Mouse (Mus musculus): ENCODE results near the gene Samd4b.

Gene Samd4b

DNA sequence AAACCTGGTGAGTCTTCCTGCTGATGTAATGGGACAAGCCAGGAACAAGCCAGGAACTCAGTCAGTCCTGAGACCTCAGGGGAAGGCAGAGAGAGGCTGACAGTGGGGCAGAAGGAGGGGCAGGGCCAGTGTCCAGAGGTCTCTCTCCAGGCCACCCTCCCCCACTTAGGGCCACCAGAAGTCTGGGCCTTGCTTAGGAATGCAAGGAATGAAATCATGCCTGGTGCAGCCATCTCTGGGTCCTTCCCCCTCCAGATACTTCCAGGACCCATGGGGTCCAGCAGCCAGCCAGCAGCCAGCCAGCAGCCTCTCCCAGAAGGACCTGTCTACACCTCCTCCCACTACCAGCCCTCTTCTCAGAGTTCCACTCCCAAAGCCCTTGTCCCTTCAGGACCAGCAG lies 10.3 kb downstream of the Samd4b start:
- no peak for DNase-seq (ENCODE audit: low spot score)

DNA sequence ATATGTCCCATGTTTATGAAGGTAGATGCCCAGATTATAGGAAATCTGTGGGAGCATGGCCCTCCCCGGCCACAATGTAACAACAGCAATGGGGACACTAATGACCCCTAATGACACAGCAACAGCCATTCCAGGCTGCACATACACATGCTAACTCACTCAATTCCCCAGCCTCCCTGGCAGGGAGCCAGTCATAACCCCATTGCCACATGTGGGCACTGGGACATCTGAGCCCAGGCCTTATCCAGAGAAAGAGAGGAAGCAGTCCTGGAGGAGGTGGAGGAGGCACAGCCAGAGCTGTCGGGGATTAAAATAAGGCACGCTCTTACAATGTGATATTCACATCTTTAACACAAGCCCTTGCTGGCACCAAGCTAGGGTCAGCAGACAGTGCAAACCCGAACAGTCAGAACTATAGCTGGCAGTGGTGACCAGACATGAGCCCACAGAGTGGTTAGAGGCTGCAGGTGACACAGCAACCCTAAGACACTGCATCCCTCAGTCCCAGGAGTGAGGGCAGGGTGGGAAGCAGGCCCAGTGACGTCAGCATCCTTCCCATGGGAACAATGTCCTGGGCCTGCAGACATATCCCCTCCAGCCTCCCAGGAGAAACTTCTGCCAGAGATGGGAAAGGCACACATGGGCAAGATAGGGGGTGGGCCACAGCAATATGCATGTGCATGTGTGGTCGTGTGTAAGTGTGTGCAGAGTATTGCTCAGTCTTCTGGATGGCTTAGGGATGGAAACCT lies 11.1 kb downstream of the Samd4b start:
- DNase-seq (ENCODE audit: low spot score), result peak; percentile 62

DNA sequence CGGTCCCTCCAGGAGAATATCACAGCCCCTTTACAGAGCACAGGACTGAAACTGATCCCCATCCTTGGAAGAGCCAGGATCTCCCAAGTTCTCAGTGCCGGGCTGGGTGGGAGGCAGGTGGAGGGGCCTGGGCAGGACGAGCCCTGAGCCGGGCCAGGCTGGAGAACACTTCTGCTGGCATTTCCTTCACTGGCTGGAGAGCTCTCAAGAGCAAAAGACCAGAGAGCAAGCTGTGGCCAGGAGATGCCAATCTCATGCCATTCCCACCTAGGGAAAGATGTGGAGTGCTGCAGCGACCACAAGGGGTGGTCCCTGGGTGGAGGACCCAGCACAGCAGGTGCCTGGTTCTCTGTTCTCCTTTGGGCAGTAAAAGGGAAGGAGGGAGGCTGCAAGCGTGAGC lies 12.9 kb downstream of the Samd4b start:
- DNase-seq (ENCODE audit: low spot score), result no peak

DNA sequence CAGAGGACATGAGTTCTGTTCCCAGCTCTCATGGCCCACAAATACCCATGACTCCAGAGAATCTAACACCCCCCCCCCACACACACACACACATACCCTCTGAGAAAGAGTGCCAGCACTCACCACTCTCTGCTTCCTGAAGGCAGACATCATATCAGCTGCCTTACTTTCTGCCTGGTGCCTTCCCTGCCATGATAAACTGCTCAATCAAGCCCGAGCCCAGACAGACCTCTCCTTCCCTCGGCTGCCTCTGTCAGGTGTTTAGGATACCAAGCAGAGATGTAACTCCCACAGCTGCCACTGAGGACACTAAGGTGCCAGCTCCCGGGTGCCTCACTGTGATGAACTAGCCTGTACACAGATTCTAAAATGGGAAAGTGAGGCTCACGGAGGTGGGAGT lies 13.5 kb downstream of the Samd4b start:
- DNase-seq (ENCODE audit: low spot score), result no peak

DNA sequence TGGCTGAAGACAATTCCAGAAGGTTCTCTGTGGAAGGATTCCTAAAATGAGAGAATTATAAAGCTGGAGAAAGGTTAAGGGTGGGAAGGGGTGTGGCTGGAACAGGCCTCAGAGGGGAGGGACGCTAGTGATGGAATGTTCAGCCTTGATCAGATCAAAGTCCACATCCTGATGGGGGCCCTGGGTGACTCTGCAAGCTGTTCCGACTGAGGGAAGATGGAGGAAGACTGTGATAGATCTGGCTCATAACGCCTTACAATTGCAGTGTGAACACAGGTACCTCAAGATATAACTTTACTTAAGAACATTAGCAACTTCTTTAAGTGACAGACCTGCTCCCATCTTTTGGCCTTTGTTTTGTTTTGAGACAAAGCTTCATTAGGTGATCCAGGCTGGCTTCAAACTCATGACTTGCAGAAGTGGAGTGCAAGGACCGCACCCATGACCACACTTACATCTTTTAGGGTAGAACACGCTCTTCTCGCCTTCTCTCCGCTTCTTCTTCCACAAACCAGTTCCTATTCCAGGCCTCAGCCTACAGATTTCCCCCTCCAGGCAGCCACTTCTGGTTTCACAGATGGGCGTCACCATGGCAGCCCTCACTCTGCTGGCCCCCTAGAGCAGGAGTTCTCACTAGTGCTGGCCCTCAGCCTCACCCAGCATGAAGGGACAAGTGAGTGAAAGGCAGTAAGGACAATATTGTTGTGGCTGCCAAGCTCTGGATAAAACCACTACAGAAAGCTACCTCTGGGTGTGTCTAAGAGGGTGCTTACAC lies 14.2 kb downstream of the Samd4b start:
- no peak for DNase-seq (ENCODE audit: low spot score)

DNA sequence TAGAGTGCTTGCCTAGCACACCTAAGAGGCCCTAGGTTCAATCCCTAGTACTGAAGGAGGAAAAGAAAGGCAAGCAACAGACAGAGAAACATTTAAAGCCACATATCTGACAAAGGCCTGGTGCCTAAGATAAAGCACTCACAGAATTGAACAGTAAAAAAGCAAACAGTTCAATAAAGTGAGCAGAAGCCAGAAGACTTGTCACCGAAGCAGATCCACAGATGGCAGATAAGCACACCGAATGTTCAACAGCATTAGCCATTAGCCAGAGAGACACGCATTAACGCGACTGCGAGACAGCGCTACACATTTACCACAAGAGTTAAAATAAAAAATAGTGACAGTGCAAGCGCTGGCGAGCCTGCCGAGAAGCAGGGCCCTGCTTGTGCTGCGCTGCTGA lies 15.1 kb downstream of the Samd4b start:
- DNase-seq (ENCODE audit: low spot score), result no peak

DNA sequence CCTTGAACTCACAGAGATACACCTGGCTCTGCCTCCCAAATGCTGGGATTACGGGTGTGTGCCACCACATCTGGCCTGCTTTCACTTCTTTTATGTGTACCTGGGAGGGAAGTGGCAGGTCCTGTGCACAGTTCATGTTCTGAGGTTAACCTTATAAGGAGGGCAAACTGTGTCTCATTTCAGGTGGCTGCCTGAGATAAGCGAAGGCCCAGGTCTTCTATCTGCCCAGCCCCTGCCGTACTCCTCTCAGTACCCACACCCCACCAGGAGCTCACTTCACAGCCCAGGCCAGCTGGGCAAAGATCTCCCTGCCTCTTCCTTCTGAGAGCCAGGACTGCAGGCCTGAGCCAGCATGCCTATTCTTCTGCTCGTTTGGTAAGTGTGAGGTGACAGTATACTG lies 16.2 kb downstream of the Samd4b start:
- no peak for DNase-seq (ENCODE audit: low spot score)

DNA sequence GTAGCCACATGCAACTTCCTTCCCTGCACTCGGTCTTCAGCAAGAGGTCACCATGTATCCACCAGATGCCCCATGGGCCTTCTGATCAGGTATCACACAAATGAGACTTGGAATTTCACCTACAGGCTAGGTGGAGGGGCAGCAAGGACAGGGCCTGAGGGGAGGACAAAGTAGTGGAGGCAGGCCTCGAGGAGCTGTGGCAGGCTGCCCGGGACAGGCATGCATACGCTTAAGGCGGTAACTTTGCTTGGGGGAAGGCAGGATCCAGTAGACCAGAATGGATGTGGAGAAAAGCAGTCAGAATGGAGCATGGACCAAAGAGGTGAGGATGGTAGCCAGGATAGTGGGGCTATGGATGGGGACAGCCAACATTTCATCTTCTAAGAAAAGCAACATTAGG lies 18.1 kb downstream of the Samd4b start:
- DNase-seq (ENCODE audit: low spot score), result no peak

DNA sequence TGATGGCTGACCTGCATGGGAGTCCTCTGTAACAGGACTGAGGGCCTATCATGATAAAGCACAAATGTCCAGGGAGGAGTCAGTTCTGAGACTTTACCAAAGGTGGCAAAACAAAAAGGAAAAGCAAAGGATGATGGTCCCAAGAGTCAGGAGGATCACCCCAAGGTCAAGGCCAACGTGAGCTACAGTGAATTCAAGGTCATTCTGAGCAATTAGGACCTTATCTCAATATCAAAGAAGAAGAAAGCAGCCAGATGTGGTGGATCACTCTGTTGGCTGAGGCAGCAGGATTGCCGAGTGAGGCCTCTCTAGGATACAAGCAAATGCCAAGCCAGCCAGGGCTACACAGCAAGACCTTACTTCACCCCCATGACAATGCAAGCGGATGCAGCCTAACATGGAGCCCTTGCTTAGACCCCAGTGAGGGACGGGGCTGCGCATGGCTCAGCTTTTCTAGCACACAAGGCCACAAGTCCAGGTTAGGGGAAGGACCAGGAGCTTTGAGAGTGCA lies 19.3 kb downstream of the Samd4b start:
- no peak for DNase-seq (ENCODE audit: low spot score)

DNA sequence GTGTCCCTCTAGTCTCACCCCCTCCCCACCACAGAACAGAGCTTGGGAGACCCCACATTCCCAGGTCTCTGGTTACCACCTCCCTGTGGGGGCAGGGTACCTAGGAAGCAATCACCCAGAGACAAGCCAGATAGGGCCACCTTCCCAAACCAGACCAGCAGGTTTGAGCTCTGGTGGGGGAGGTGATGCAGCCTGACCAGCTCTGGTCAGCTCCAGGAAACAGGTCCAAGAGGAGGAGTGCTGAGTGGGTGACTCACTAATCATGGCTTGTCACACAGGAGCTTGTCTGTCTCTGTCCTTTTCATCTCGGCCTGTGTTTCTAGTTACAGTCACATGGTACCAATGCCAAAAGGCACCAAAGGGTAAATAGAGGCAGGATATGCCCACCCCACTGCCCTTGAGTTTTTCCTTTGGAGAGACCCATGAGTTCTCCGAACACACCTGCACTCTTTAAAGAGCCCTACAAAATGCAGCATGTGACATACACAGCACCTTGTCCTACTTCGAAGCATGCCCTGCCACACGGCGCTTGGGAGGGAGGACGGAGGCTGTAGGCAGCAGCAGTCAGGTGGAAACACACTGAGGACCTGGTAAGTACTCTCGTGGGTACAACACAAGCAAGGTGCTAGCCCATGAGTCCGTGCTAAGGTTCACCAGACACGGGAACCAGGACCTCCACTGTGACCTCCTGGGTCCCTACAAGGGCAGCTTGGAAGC lies 20.0 kb downstream of the Samd4b start:
- peak; percentile 89 for DNase-seq (ENCODE audit: low spot score)

DNA sequence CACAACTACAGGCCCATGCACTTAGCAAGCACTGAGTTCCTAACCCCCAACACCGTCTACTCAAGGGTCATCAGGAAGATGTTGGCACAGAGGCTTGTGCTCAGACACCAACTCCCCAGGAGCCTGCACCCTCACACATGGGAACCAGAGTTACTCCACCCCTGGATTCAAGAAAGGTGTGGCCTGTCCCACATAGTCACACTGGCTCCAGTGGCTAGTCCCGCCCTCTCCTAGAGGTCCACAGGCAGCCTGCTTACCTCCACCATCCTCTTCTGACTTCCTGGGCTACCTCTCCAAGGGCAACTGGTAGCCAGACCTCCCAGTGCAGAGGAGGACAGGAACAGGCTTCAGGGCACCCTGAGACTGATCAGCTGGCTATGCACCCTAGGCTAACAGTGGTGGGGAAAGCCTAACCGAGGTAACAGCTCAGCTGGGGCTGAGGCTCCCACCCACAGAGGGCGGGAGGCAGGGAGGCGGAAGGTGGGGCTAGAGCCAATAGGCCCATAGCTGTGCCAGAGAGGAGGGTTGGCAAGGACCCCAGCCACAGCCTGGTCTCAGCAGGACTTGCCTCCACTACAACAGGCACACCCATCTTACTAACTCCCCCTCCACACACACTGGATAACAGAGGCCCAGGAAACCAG lies 21.6 kb downstream of the Samd4b start:
- peak; percentile 88 for DNase-seq (ENCODE audit: low spot score)

DNA sequence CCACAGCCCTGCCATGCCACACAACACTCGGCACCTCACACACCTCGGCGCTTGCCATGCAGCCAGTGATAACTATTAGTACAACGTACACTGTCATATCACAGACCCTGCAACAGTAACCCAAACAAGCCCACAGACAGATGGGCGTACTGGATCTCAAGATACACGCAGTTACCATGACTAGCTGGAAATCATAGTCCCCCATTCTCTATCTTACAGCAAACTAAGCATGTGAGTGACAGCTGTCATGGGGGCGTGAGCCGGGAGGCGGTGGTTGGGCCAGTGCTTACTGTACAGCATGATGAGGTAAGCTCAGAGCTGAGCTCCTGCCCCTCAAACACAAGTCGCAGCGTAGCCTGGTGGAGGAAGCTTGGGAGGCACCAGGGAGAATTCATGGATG lies 22.3 kb downstream of the Samd4b start:
- DNase-seq (ENCODE audit: low spot score), result no peak

DNA sequence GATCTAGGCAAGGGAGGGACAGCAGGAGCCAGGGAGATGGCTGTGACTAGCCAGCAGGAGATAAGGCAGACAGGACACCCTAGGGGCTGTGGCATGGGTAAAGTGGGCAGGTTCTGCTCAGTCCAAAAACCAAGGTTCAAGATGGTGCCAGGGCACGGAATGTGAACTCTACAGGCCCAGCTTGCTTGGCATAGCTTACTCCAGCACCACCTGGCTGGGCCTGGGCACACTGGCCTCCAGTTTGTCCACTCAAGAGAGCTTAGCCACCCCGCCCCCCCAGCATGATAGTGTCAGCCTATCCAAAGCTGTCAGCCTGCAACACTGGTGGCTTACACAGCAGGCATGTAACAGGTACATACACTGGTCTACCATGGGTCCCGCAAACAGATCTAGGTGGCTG lies 24.7 kb downstream of the Samd4b start:
- no peak for DNase-seq (ENCODE audit: low spot score)

DNA sequence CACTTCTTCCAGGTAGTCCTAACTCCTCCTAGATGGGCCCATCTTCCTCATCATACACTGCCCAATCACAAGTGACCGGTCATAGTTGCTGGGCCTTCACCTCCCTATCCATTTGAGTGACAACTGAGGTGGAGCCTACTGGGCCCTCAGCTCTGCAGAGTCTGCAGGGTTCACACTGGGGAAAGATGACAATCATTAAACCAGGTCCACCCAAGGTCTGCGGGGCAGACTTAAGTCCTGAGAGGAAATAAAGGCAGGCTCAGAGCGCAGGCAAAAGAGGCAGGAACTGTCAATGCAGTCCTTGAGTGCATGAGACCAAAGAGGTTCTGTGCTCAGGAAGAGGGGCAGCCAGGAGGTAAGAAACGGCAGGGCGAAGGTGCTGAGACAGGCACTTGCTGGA lies 25.3 kb downstream of the Samd4b start:
- no peak for DNase-seq (ENCODE audit: low spot score)

DNA sequence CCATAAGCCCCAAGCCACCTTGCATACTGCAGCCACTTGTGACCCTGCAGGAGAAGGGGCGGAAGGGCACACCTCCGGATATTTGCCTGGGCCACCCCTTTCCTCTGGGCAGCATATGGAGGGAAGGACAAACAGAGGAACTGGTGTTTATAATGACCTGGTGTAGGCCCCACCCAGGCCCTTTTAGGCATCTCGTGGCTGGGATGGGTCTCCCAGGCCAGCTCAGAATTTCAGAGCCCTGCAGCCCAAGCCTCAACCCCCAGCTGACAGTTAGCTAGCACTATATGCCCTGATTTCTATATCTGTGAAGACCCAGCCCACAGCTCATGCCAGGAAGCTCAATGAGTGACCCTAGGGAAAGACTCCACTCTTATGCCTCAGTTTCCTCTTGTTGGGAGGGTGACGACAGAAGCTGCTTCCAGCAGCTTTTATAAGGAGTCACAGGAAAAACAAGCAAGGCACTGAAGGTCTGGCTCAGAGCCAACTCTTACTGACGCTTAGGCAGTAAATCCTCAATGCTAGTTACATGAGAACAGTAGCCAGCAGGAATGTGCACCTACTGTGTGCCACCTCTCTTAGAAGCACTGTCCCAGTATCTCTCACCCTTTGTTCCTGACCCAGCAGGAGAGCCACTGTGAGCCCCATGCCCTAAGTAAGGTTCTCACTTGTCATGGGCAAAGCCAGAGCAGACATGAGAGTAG lies 26.8 kb downstream of the Samd4b start:
- DNase-seq (ENCODE audit: low spot score), result peak; percentile 68

DNA sequence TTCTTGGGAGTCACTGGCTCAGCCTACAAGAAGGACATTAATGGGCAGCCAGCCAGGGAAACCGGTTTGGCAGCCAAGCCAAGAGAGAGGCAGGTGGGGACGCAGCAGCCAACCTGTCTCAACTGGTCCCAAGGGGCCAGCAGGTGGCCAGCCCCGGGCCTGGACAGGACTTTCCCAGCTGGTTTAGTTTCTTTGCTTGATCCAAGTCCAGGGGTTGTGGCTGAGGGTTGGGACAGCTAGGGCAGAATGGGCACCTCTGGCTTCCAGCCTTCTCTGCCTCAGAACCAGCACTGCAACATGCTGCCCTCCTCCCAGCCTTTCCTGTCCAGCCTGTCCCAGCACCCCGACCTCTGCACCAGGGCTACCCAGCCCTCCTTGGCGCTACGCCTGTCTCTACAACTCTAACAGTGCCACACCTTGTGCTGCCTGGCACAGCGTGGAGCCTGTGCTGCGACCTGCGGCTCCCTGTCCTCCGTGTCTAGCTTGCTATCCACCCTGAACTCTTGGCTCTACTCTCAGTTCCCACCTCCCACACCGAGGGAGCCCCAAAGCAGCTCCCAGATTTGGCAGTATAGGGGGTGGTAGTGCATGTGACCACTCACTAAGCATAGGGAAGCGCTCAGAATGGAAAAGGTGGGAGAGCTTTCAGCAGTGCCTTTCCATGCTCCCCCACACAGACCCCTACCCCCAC lies 27.5 kb downstream of the Samd4b start:
- peak; percentile 98 for DNase-seq (ENCODE audit: low spot score)

DNA sequence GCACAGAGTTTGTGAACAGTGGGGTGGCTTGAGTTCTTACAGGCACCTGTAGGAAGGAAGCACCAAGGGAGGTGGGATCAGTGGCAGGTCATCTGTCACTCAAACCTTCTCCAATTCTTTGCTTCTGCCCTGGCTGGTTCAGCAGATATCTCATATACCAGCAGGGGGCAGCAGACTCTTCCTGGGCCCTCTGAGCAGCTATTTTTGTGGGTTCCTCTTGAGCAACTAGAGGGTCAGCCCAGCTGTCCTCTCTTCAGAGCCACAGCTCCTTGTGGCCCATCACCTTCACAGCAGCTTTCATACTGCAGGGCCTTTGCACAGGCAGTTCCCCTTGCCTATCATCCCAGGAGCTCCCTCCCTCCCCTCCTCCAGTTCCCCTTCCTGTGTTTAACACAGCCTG lies 29.7 kb downstream of the Samd4b start:
- DNase-seq (ENCODE audit: low spot score), result peak; percentile 73

DNA sequence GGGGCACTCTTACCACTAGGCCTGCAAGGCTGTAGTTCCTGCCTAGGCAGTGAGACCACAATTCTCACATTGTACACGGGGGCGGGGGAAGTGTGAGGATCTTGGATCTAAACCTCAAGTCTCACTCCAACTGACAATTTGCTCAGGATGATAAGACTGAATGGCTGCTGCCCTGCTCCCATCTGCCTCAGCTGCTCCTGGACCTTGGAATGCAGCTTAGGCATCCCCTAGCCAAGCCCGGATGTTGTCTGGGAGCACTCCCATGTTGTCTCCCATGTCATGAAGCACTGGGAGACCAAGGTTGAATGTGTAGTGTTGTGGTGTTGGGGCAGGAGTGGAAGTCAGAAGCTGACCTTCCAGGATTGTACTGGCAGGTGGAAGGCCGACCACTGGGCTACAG lies 30.4 kb downstream of the Samd4b start:
- no peak for DNase-seq (ENCODE audit: low spot score)

DNA sequence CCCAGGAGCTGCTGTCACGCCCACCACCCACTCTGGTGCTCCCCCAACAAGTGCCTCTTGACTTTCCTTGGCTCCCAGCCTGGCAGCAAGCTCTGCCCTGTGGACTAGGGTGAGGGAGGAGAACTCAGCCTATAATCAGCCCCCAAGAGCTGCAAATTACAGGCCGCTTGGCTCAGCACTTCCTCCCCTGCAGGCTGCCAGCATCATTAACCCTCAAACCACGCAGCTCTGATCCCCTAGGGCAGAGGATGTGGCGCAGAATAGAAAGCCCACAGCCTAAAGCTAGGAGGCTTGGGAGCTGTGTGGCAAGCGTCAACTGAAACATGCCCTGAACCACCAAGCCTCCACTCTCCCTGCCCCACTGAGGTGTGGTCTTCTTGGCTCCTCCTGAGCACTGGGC lies 32.5 kb downstream of the Samd4b start:
- no peak for DNase-seq (ENCODE audit: low spot score)

DNA sequence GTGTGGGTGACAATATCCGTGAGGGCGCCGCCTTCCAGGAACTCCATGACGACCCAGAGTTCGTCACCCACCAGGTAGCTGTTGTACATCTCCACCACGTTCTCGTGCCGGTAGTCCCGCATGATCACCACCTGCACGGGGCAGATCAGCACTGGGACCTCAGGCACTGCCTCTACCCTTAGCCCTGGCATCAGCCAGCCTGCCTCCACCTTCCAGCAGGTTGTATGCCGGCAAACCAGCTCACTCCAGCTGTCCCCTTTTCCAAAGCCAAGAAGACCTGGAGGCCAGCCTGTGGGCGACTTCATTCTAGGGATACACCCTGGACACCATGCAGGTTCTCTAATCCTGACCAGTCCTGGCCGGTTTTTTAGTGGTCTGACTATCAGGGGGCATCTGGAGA lies 35.0 kb downstream of the Samd4b start:
- DNase-seq (ENCODE audit: low spot score), result no peak

DNA sequence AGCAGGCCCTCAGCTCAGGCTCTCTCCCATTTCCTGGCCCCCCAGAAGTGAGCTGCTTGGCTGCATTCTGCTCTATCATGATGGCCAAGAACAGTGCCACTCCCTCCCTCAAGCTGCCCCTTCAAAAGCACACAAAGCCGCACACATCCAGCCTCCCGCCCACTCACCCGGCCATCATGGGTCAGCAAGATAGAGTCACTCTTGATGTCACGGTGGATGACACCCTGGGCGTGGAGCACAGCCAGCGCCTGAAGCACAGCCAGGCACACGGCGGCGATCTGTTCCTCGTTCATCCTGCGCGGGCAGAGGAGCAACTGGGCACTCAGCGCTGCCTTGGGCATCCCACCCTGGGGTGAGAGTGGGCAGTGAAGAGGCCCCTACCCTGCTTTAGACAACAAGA lies 35.6 kb downstream of the Samd4b start:
- no peak for DNase-seq (ENCODE audit: low spot score)
